Mouse (Mus musculus) spleen, adult 10 weeks (tissue): ENCODE results near the gene Asb5. TPM values are rescaled to one million over a fixed set of nuclear protein-coding genes. Genes with fewer than 3 reads are reported as not detected.

Experiments
- polyA plus RNA-seq: library from polyadenylated mRNA; stranded (reverse); fragments of 350-450 nt; fragmentation: Illumina TruSeq; extraction: RNeasy Lipid Tissue Mini Kit (QIAGEN cat#74804); gene quantifications from one replicate; pipeline ENCODE4 v1.2.3, GENCODE M21; 2015; ENCODE audit warnings: low replicate concordance; ENCODE audit not compliant: insufficient read depth

Asb5 gene
- 0.29 TPM for polyA plus RNA-seq

DNA sequence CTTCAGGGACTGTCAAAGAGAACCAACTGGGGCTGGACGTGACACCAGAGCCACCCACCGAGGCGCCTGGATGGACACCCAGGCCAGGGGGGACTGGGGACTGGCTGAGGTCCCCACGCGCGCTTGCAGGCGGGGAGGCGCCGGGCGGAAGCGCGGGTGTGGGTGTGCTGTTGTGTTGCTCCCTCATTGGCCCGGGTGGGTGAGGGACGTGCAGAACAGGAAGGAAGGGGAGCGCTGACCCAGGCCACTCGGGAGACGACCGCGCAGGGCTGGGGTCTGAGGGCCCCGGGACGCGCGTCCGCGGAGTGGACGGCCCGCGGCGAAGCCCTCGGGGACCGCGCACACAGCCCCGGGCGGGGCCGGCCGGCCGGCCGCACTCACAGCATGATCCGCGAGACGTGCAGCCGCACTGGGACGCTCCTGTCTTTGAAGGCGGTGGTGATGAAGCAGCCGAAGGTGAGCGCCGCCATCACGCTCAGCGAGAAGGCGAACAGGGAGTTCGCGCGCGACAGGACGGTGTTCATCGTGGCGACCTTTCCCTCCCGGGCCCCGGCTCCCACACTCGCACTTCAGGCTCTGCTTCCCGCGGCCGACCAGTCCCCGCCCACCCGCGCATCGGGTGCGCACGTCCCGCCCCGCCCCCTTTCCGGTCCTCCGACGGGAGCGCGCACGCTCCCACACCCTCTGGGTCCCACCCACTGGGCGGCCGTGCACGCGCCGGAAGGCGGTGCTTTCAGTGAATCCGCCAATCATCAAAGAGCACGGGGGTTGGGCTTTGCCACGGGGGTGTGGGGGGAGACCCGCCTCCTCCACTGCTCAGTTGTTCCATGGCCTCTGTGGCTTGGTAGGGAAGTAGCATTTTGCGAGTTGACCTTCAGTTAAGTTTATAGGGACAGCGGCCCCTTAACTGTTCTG lies at the start of gene Asb5, which contains the start of gene Spcs3:
Gene Asb5, plus strand, starts transcription at position 199 of the 915 bp plus-strand sequence.
Gene Spcs3, minus strand, starts transcription at position 617 of the 915 bp plus-strand sequence.

DNA sequence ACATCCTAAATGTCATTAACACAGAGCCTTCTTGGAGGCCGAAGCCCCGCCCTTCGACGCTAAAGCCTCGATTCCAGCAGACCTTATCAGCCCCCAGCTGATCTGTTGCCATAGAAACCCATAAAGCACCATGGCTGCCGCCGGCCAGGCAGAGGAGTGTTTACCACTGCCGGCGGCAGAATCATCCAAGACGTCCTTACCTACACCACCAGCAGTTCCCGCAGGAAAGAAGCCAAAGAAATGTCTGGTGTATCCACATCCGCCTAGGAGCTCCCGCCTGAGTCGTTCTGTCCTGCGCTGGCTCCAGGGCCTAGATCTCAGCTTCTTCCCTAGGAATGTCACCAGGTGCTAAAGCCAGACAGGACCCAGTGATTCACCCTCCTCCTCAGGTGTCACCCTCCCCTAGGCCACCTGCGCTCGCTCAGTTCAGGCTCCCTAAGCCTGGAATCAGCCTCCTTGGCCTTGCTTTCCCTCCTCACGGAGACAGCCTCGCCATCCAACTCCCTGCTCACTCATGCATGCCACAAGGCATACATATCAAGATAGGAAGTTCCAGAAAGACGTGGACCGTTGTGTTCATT lies 71.4 kb downstream of the Asb5 start, which contains the start of gene Spata4:
Gene Spata4, plus strand, starts transcription at position 111 of the 581 bp plus-strand sequence.

Other genes starting within 250 kb of the Asb5 start
- 105 TPM for gene Spcs3, start 418 bp downstream of the Asb5 start, polyA plus RNA-seq
- gene Spata4, start 71.2 kb downstream of the Asb5 start, polyA plus RNA-seq = not detected